Mouse (Mus musculus) inflammation-experienced regulatory T-cells (primary cell): ENCODE results near the gene Phf5a. TPM values are rescaled to one million over a fixed set of nuclear protein-coding genes. Genes with fewer than 3 reads are reported as not detected.

Experiments
- polyA plus RNA-seq, 2 experiments: library from polyadenylated mRNA; unstranded; fragments of 100-300 nt; shearing (Covaris generic); gene quantifications; one replicate each; pipeline ENCODE4 v1.2.1; 2017

Gene Phf5a
- 10 to 100 TPM; 83.1 to 92.8 TPM for polyA plus RNA-seq

DNA sequence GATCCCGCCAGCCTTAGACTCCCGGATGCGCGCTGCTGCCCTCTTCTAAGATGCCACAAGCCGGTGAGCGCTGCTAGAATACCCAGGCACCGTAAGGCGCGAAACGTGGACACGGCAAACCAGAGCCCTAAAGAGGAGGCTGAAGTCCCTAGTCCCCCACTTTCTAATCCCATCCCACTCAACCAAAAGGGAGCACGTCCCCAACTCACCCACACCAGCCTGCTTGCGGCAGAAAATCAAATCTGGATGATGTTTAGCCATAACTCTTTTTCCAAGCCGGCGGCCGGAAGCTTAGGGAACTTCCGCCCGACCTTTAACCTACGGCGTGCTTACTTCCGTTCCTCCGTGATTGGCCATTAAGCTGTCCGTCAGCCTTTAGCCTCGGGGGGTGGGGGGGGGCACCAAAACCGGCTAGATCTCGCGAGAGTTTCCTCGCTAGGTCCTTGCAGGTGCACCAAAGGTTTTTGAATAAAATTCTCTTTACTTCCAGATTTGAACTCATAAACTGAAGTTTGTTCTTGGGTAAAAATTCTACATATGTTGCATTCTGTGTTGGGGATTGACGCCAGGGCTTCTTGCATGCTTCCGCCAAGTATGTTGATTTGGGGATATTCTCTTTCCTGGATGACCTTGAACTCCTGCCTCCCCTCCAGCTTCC, at the start of gene Phf5a:
Gene Phf5a, minus strand, starts transcription at position 308 of the 658 bp plus-strand sequence.

DNA sequence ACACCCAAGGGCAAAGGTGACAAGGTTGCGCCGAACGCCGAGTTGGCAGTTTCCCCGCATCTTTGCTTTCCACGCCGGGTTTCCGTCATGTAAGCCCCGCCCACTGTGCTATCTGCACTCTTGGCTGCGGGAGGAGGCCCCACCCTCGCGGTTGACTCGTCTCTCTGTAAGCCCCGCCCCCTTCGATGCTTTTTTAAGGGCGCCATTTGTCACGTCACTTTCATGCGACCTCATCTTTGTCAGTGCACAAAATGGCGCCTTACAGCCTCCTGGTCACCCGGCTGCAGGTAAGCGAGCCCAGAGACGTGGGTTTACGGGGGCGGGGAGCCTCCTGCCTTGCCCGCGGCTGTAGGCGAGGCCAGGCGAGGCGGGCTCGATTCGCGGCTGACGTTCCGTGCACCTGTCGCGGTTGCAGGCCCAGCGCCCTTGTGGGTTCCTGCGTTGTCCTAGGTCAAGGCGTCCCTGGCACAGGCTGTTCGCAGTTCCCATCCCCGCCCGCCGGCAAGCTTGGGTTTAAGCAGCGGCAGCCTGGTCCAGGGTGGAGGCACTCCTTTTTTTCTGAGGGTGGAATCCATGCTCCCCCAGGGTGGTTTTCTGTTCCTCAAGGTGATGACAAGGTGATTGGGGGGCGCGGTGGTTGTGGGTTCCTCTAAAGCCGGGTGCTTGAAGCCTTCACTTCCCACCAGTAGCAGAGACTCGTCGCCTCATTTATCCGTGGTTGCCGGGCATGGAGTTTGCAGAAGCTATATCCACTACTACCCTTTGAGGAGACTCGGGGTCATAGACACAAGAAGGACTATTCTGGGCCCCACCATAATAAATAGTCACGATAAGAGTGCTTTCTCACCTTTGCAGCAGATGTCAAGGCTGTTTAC, 788 bp upstream of the Phf5a start, which contains the start of gene Aco2:
Gene Aco2, plus strand, starts transcription at position 48 of the 875 bp plus-strand sequence.

DNA sequence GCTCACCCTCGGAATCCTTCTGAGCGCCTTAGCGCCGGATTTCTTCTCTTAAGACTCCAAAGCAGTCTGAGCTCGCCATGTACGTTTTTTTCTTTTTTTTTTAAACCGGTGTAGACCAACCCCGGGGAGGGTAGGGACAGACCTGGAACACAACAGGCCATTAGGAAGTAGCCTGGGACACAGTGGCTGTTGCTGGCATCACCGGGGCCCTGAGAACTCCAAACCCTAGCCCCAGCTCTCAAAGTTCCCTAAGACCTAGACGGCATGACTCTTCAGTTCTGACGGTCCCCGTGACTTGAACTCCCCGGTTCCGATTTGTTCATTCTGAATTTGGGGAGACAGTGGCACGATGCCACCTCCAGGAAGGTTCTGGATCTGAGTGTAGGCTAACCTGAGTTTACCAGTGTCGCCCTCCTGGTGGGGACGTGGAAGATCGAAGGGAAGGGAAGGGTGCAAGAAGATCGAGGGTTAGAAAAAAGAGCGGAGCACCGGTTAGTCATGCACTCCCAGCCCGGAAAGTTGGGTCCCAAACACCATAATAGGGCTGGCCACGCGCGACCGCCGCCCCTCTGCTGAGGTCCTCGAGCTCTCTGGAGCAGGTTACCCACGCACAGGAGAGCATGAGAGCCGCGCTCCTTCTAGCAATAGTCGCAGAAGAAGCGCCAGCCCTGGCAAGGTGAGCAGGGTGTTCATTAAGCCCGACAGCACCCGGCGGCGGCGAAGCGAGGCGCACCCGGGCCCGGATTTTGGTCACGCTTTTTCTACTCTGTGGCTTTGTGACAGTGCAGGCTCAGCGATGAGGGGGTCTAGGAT, 13.0 kb downstream of the Phf5a start, which contains the start of gene Tob2:
Gene Tob2, minus strand, starts transcription at position 280 of the 813 bp plus-strand sequence.

Other genes with a start within 250 kb of the Phf5a start
- 10 to 100 TPM; 30.3 to 32.3 TPM for gene L3mbtl2, start 208.0 kb downstream of the Phf5a start, polyA plus RNA-seq
- gene Chadl, start 174.6 kb downstream of the Phf5a start, polyA plus RNA-seq = 1 to 10 TPM; 1.6 to 7.7 TPM
- 1 to 10 TPM; 6.9 to 7.0 TPM for gene Zc3h7b, start 126.9 kb downstream of the Phf5a start, polyA plus RNA-seq
- gene Rangap1, start 126.4 kb downstream of the Phf5a start, polyA plus RNA-seq = 10 to 100 TPM; 73.0 to 76.2 TPM
- gene Tef, start 69.5 kb downstream of the Phf5a start, polyA plus RNA-seq = 10 to 100 TPM; 30.5 to 32.8 TPM
- gene Tob2, start 13.1 kb downstream of the Phf5a start, polyA plus RNA-seq = 10 to 100 TPM; 75.8 to 78.2 TPM
- gene Aco2, start 398 bp upstream of the Phf5a start, polyA plus RNA-seq = 100 to 1,000 TPM; 122 to 127 TPM
- gene Polr3h, start 54.3 kb upstream of the Phf5a start, polyA plus RNA-seq = 10 to 100 TPM; 53.2 to 55.8 TPM
- under 1 TPM in 1 of 2 experiments, not detected in 1; 0.27 TPM for gene Csdc2, start 64.8 kb upstream of the Phf5a start, polyA plus RNA-seq
- gene Pmm1, start 89.0 kb upstream of the Phf5a start, polyA plus RNA-seq = 10 to 100 TPM; 13.0 to 16.0 TPM
- gene 1700029P11Rik, start 108.6 kb upstream of the Phf5a start, polyA plus RNA-seq = not detected
- 10 to 100 TPM; 62.0 to 77.7 TPM for gene Xrcc6, start 115.9 kb upstream of the Phf5a start, polyA plus RNA-seq
- 10 to 100 TPM; 37.2 to 48.3 TPM for gene Desi1, start 162.0 kb upstream of the Phf5a start, polyA plus RNA-seq
- 100 to 1,000 TPM; 136 to 218 TPM for gene Snu13, start 175.7 kb upstream of the Phf5a start, polyA plus RNA-seq
- under 1 TPM in 1 of 2 experiments, not detected in 1; 0.70 TPM for gene 4930407I10Rik, start 187.2 kb upstream of the Phf5a start, polyA plus RNA-seq
- gene Mei1, start 198.1 kb upstream of the Phf5a start, polyA plus RNA-seq = 1 to 10 TPM in 1 of 2 experiments, under 1 TPM in 1; 0.14 to 1.4 TPM